Mouse (Mus musculus) thymus, adult 2 months (tissue): ENCODE measurements around the gene Itgb8. TPM values are rescaled to one million over a fixed set of nuclear protein-coding genes. Genes with fewer than 3 reads are reported as not detected.
A peak's percentile ranks its signal among the peaks of the same experiment; 100 is the strongest.

Experiments
- DNase-seq: peaks from one replicate; pipeline ENCODE4 v3.0.0; 2021
- H3K27ac ChIP-seq: fragments of 200-500 bp; 2 replicates; pipeline ENCODE4 v1.5.1; 2012; ENCODE audit warnings: low read length, control low read depth; ENCODE audit not compliant: control insufficient read depth, insufficient read depth
- H3K27me3 ChIP-seq: fragments of 200-500 bp; 2 replicates; pipeline ENCODE4 v1.6.1; 2012; ENCODE audit warnings: mild to moderate bottlenecking, low read length, moderate library complexity, mixed read lengths; ENCODE audit not compliant: control insufficient read depth, insufficient read depth
- H3K36me3 ChIP-seq: fragments of 200-500 bp; 2 replicates; pipeline ENCODE4 v1.6.1; 2012; ENCODE audit warnings: mild to moderate bottlenecking, low read length, moderate library complexity; ENCODE audit not compliant: control insufficient read depth, insufficient read depth
- H3K4me1 ChIP-seq: fragments of 200-500 bp; replicated peaks from 2 replicates; pipeline ENCODE4 v1.6.1; 2012; ENCODE audit warnings: low read length; ENCODE audit not compliant: control insufficient read depth, insufficient read depth
- H3K4me3 ChIP-seq: fragments of 200-500 bp; 2 replicates; pipeline ENCODE4 v1.5.1; 2012; ENCODE audit warnings: mild to moderate bottlenecking, low read length, control low read depth, moderate library complexity; ENCODE audit not compliant: control insufficient read depth, insufficient read depth
- CTCF ChIP-seq: fragments of 200-500 bp; IDR thresholded peaks from 2 replicates; pipeline ENCODE4 v1.5.1; 2012; ENCODE audit warnings: mild to moderate bottlenecking, control low read depth, low read length, moderate library complexity, borderline replicate concordance; ENCODE audit not compliant: control insufficient read depth, poor library complexity, insufficient read depth; ENCODE audit errors: extremely low read depth
- POLR2A ChIP-seq: fragments of 200-500 bp; IDR thresholded peaks from 2 replicates; pipeline ENCODE4 v1.6.1; 2012; ENCODE audit warnings: mild to moderate bottlenecking, low read length, control low read depth, moderate library complexity; ENCODE audit not compliant: control insufficient read depth, poor library complexity, insufficient read depth; ENCODE audit errors: extremely low read depth
- WGBS: fragments of 180-500 bp; shearing (Covaris S2); methylation state at CpG from one replicate; pipeline ENCODE4 v1.1.7; 2018; 5-methylcytosine and 5-hydroxymethylcytosine counted together
- polyA plus RNA-seq: library from polyadenylated mRNA; depleted of rRNA; stranded (reverse); fragments of >200 nt; gene quantifications from 2 replicates; pipeline ENCODE4 v1.2.3, GENCODE M21; 2012

Itgb8 gene
- polyA plus RNA-seq, 1 experiment: 0.61 TPM

DNA sequence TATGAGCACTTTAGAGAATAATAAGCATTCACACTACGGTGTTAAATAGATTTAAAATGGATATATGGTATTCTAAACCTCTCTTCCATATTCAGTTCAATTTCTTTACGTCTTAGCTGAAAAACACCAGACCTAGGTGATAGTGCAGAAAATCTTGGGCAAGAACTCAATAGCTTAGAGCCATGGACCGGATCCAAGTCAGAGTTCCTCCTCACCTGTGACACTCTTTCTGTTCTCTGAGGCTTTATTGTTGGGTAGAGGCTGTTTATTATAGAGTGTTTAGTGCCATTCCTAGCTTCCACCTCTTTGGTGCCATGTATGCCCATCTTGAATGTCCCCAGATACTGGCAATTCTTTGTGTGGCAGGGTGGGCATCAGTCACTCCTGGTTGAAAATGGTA is 25.9 kb upstream of the Itgb8 start:
- TF ChIP-seq POLR2A: no peak
- TF ChIP-seq CTCF: no peak
- H3K4me1 ChIP-seq: no peaks in the 10 kb centered on the region
- no peaks in the 10 kb centered on the region for H3K27me3 ChIP-seq
- no peak for DNase-seq
- no peaks in the 10 kb centered on the region for H3K36me3 ChIP-seq
- no peak overlapping the region for H3K4me3 ChIP-seq
- 98% methylated on average over 3 of the region's 3 CpGs for WGBS
- no peak overlapping the region for H3K27ac ChIP-seq

DNA sequence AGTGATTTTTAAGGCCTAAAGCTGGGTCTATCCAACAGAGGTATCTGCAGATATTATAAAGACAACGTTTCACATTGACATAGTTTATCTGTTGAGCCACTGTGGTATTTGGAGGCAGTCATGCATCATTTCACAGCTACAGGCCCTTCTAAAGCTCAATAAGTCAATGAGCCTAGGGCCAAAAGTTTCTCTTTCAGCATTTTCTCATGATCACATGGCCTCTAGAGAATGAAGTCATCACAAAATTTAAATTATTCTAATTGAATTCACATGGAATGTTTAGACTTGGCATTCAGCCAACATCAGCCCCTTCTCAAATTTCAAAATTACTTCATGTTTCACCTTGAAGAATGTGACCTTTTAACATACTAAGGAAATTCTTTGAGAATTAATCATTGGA is 10.0 kb upstream of the Itgb8 start:
- no peak for DNase-seq
- TF ChIP-seq POLR2A (no peak), CTCF (no peak)
- 70% methylated on average over 1 of the region's 1 CpGs for WGBS
- no peaks in the 10 kb centered on the region for H3K36me3 ChIP-seq
- no peak overlapping the region for H3K27ac ChIP-seq
- no peaks in the 10 kb centered on the region for H3K27me3 ChIP-seq
- no peaks in the 10 kb centered on the region for H3K4me1 ChIP-seq
- H3K4me3 ChIP-seq: no peak overlapping the region

DNA sequence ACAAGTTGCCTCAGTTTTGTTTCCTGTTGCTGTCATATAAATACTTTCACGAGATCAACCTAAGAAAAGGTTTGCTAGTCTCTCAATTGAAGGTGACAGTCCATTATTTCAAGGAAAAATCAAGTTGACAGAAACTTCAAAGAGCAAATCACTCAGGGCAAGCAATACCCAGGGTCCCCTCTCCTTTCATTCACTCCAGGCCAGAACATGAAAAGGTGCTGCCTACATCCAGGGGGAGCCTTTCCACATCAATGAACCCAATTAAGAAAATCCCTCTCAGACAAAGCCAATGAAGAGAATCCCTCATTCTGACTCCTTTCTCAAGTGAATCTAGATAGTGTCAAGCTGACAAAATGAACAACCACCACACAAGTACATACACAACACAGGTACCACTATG is 2.5 kb upstream of the Itgb8 start:
- TF ChIP-seq CTCF (no peak), POLR2A (no peak)
- Histone ChIP-seq H3K27ac (no peak overlapping the region), H3K4me3 (no peak overlapping the region), H3K36me3 (no peaks in the 10 kb centered on the region), H3K4me1 (peaks cover 8% of the 10 kb centered on the region; the same call in 1 of the 2 replicates), H3K27me3 (no peaks in the 10 kb centered on the region; the same call in 1 of the 2 replicates)
- WGBS: 76% methylated on average over 1 of the region's 1 CpGs
- DNase-seq: no peak

GRCm38 (mm10) chr12:119237921-119238695 is 494 bp downstream of the Itgb8 start:
- DNase-seq: peak; percentile 36
- no peak overlapping the region for H3K27ac ChIP-seq
- no peak for TF ChIP-seq POLR2A
- TF ChIP-seq CTCF: no peak
- H3K36me3 ChIP-seq: no peaks in the 10 kb centered on the region
- no peaks in the 10 kb centered on the region; the same call in 1 of the 2 replicates for H3K27me3 ChIP-seq
- H3K4me3 ChIP-seq: peak overlapping the region; percentile 22
- H3K4me1 ChIP-seq: peaks cover 8% of the 10 kb centered on the region; the same call in 1 of the 2 replicates
- 5% methylated on average over 35 of the region's 35 CpGs for WGBS

- Histone ChIP-seq H3K27ac (no peak overlapping the region), H3K36me3 (no peaks in the 10 kb centered on the region), H3K27me3 (no peaks in the 10 kb centered on the region; the same call in 1 of the 2 replicates), H3K4me1 (peaks cover 8% of the 10 kb centered on the region; the same call in 1 of the 2 replicates), H3K4me3 (peak overlapping the region; percentile 22; the same call in 1 of the 2 replicates)
- no peak for TF ChIP-seq CTCF
- no peak for TF ChIP-seq POLR2A
- WGBS: 34% methylated on average over 13 of the region's 13 CpGs
- no peak for DNase-seq
Observed at GRCm38 (mm10) chr12:119237241-119237920, 1.2 kb downstream of the Itgb8 start.

- 94% methylated on average over 2 of the region's 2 CpGs for WGBS
- H3K36me3 ChIP-seq: no peaks in the 10 kb centered on the region
- TF ChIP-seq POLR2A: no peak
- no peak for TF ChIP-seq CTCF
Observed at GRCm38 (mm10) chr12:119231831-119232230, 6.8 kb downstream of the Itgb8 start.

More at GRCm38 (mm10) chr12:119231831-119232230, 6.8 kb downstream of the Itgb8 start:
- Histone ChIP-seq H3K27me3 (no peaks in the 10 kb centered on the region), H3K27ac (no peak overlapping the region), H3K4me1 (no peaks in the 10 kb centered on the region), H3K4me3 (no peak overlapping the region)
- no peak for DNase-seq
